Mouse (Mus musculus) spleen, postnatal 10 days (tissue): Measurements from ENCODE around the gene Dnaaf1.

Experiments used
- DNase-seq, 2 experiments: peaks; one replicate each; pipeline ENCODE4 v3.0.0; 2021 to 2022; ENCODE audit warnings: low spot score in 2 of 2

The Dnaaf1 gene

DNA sequence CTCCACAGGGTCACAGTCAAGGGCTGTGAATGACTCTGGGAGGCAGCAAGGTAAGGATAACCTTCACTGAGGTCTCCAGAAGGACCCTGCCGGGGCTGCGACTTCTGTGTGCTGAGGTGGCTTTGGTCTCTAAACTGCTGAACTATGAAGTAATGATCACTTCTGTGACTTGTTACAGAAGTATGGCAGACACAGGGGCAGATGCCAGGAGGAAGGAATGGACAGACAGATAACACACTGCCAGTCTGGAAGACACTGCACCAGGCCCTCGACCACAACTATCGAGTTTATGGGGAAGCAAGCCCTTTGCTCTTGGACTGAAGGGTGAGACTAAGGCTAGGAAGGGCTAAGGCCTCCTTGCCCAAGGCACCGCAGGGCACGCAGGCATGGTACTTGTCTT, 3.9 kb upstream of the Dnaaf1 start:
- no peak for DNase-seq

DNA sequence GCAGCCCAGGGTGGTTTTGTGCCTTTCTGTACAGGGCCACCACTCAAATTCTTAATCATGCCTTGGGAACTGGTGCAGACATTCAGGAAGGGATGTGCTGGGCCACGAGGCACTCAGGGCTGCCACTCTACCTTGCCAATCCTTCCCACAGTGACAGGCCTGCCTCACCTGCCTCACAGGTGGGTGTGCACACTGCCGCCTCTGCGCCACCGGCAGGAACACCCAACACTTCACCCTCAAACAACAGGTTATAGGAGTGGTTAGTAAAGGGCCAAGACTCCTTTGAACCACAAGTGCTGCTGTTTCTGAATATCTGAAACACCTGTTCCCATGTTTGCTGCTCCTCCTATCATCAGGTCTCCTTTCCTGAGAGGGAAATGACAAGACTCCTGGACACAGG, 2.6 kb upstream of the Dnaaf1 start:
- DNase-seq, result no peak

GRCm38 (mm10) chr8:119575366-119575726, 311 bp downstream of the Dnaaf1 start:
- no peak for DNase-seq

DNA sequence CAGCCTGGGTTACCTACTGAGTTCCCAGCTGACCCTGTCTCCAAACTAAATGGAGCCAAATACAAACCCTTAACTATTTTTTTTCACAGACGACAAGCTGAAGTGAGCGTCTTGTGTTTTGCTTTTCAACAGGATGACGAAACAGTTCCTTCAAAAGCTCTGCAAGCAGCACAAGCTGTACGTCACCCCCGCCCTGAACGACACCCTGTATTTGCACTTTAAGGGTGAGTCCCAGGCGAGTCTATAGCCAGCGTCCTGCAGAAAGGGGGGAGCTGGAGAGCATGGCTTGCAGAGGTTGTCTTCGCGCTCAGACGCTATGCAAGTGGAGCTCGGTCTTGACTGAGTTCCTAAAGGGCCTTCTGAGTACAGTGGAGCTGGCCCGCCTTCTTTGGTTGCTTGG, 4.1 kb downstream of the Dnaaf1 start:
- no peak for DNase-seq

DNA sequence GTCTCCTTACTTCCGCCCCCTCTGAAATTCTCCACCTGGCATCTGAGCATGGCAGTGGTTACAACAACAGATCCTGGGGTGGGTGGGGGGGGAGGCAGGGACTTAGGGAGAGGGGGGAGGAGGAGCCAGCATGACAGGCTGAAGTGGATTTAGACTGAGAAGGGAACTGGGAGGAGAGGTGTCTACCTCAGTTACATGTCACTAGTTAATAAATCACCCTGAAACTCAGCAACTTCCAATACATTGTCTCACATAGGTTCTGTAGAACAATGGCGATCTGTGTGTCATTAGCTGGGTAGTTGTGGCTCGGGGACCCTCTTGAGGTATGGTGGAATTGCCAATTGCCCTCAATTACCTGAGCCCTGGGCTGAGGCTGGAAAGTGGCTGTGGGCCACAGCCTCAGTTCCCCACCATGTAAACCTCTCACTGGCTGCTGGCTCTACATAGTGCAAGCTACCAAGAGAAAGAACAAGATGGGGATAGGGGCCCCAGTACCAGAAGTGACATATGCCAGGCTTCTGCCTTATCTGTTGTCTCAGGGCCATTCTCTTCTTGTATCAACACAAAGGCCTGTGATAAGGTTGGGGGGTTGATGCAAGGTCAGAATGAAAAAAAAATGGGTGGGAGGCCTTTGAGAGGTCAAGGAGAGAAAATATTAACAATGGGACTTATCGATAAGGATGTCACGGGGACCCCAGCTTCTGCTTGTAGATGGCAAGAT, 5.6 kb downstream of the Dnaaf1 start:
- DNase-seq, result no peak

DNA sequence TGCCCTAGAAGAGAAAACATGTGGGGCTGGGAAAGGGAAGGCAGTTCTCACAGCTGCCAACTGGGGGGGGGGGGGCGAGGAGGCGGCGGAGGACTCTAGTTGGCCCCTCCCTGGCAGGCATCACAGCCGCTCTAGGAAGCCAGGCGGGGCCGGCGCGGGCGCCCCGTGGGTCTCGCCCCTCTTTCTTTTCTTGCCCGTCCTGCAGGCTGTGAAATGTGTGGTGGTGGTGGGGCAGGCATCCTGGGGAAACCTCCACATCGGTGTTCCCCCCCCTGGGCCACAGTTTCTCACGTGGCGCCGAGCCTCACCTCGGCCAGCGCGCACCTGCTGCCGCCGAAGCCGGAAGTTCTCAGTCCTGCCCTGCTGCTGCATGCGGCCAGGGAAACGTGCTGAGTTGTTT, 10.9 kb downstream of the Dnaaf1 start:
- no peak for DNase-seq

DNA sequence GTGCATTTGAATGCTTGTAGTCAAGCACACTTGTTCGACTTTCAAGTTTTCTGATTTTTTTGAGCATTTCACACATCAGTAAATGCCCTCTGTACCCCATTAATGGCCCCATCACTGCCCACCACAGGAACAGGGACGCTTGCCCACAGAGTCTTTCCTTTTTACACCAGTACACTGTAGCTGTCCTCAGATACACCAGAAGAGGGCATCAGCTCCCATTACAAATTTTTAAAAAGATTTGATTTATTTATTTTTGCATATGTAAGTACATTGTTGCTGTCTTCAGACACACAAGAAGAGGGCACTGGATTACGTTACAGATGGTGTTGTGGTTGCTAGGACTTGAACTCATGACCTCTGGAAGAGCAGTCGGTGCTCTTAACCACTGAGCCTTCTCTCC, 13.3 kb downstream of the Dnaaf1 start:
- no peak for DNase-seq

- no peak for DNase-seq
Measured at GRCm38 (mm10) chr8:119588844-119589243, 13.8 kb downstream of the Dnaaf1 start.

DNA sequence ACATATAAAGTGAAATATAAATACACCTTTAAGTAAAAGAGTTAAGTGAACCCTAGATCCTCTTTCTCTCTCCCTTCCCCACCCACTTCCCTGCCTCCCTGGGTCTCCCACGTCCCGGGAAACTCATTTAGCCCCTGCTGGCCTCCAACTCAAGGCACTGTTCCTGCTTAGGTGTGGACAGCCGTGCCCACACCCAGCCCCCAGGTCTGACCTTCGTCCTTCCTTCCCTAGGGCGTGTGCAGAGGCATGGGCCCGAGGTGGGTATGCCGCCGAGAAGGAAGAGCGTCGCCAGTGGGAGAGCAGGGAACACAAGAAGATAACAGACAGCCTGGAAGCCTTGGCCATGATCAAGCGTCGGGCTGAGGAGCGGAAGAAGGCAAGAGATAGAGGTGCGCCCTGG, 15.3 kb downstream of the Dnaaf1 start:
- no peak for DNase-seq

GRCm38 (mm10) chr8:119591456-119591855, 16.4 kb downstream of the Dnaaf1 start:
- DNase-seq, result no peak

DNA sequence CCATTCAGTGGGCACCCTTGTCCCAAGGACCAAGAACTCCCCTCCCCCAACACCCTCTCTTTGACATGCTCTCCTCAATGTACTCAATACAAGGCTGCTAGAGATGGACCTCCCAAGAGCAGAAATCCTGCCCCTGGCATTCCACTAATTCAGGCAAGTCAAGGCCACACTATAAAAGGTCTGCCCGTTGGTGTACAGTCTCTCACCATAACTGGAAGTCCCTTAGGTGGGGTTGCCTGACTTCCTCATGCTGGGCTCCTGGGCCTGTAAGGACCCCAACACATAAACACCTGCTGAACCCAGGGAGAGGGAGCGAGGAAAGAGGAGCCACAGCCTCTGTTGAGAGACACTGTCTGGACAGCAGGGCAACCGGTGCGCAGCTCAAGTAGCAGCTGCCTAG, 28.7 kb downstream of the Dnaaf1 start:
- no peak for DNase-seq

- no peak for DNase-seq
Measured at GRCm38 (mm10) chr8:119604398-119604803, 29.4 kb downstream of the Dnaaf1 start.

DNA sequence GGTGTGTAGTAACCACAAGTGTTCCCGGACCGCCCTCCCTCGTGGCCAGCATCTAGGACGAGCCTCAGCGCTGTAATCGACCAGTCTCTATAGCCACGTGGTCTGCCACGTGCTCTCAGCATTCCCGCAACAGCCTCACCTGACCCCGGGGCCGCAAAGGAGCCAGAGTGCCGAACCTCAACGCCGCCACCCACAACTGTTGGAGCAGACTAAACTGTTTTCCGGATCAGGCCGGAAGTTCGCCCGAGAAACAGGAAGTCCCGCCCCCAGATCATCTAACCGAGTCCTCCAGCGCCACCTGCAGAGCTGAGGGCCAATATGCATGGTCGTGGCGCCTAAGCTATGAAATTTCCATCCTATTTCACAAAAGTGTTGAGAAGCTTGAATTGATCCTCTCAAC, 30.0 kb downstream of the Dnaaf1 start, which contains the start of gene Taf1c:
Gene Taf1c, minus strand, starts transcription at position 227 of the 400 bp plus-strand sequence.
- peak; percentile 91 to 97 for DNase-seq

DNA sequence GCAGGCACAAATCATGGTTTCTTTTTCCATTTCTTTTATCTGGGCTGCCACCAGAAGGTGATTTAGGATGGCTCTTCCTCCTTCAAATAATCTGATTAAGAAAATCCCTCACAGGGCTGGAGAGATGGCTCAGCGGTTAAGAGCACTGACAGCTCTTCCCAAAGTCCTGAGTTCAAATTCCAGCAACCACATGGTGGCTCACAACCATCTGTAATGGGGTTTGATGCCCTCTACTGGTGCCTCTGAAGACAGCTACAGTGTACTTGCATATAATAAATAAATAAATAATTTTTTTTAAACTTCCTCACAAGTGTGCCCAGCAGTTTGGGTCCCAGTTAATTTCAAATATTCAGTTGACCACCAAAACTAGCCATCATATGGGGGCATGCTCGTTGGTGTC, 31.2 kb downstream of the Dnaaf1 start:
- no peak for DNase-seq

- DNase-seq, result no peak
Measured at GRCm38 (mm10) chr8:119612471-119612870, 37.4 kb downstream of the Dnaaf1 start, which contains the start of gene Adad2. Gene Adad2 (plus strand): TSS chr8:119612747.

GRCm38 (mm10) chr8:119615096-119615495, 40.1 kb downstream of the Dnaaf1 start:
- DNase-seq, result no peak

GRCm38 (mm10) chr8:119616358-119616757, 41.3 kb downstream of the Dnaaf1 start:
- no peak for DNase-seq

DNA sequence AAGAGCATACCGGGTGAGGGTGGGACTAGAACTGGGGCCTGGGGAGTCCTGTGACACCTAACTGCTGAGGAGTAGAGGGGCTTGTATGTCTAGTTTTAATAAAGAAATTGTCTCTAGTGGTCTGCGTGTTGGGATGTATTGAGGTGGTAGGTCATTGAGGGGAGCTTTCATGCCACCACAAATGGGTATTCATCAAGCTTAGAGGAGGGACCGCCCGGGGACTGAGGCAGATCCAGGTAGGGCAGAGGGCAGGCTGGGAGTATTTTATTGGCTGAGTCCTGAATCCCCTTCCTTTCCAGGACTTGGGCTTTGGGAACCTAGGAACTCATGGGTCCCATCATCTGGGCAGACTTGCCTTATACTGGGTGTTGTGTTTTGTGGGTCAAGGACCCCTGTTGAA, 41.8 kb downstream of the Dnaaf1 start:
- DNase-seq, result no peak

GRCm38 (mm10) chr8:119617586-119617985, 42.6 kb downstream of the Dnaaf1 start:
- no peak for DNase-seq

- DNase-seq, result no peak
Measured at GRCm38 (mm10) chr8:119618887-119619286, 43.9 kb downstream of the Dnaaf1 start.

GRCm38 (mm10) chr8:119620116-119620840, 45.2 kb downstream of the Dnaaf1 start:
- no peak for DNase-seq

DNA sequence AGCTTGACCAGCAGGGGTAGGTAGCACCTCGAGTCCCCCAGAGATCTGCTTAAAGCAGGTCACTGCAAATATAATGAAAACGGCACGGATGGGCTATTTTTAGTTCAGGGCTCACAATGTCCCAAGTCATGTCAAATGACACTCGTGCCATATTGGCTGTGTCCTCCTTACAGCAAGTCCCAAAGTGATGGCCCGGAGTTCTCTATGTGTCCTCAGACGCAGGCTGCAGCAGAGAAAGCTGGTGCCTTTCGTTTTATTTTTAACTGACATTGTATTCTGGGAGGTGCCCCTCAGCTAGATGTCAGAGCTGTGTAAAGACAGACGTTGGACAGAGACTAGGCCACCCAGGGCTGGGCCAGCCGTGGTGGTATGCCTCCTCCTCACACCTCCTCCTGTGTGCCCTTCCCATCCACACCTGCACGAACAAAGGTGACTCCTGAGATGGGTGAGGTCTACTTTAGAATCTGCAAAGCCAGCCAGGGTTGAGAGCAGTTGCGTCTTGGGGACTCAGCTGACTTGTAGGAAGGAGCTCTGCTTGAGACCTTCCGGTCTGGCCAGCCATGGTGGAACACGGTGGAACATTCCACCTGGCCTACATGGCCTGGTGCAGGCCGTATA, 45.9 kb downstream of the Dnaaf1 start:
- DNase-seq, result no peak

DNA sequence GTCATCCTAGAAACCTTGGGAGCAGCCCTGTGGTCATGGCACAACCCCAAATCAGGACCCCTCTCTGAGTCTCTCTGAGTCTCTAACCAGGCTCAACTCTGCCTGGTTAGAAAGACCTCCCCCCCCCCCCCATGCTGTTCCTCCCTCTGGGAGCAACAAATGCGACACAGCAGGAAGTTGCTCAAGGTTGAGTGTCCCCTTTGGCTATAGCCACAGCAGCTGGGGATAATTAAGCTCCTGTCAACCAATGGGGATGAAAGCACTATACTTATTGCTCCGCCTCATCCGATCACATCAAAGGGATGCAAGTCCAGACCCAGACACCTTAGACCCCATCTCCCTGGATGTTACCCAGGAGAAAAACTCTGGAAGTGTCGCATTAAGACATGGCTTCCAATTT, 47.5 kb downstream of the Dnaaf1 start:
- no peak for DNase-seq
